In genomic region chrX:134287305-134287704, GRCm38 (mm10) we compare ENCODE assay signal across 36 mouse cellular contexts. TPM values are rescaled to one million over a fixed set of nuclear protein-coding genes. Genes with fewer than 3 reads are reported as not detected.
"Had no signal": no experiment of that assay in that cellular context is flagged by ENCODE, and none has a peak within 500 bp of the region (broad histone marks: within the 10 kb centered on the region; RNA-seq: fewer than 3 reads in every experiment).

No protein-coding gene starts in this region.

- H3K4me1 ChIP-seq: limb, embryonic 10.5 days; limb, embryonic 12.5 days; limb, embryonic 13.5 days; limb, embryonic 15.5 days; liver, embryonic 12.5 days; liver, embryonic 13.5 days; liver, embryonic 15.5 days; lung, embryonic 15.5 days; megakaryocyte, embryonic 14.5 days; midbrain, embryonic 10.5 days; midbrain, embryonic 12.5 days; midbrain, embryonic 13.5 days; midbrain, embryonic 15.5 days; neural tube, embryonic 12.5 days had no signal

- H3K9me3 ChIP-seq: limb, embryonic 10.5 days; limb, embryonic 12.5 days; limb, embryonic 13.5 days; limb, embryonic 15.5 days; liver, embryonic 12.5 days; liver, embryonic 13.5 days; liver, embryonic 15.5 days; lung, embryonic 15.5 days; megakaryocyte, embryonic 14.5 days; midbrain, embryonic 10.5 days; midbrain, embryonic 12.5 days; midbrain, embryonic 13.5 days; midbrain, embryonic 15.5 days; neural tube, embryonic 12.5 days had no signal

- ATAC-seq: liver, embryonic 12.5 days; liver, postnatal 0 days; lung, postnatal 0 days; midbrain, embryonic 13.5 days; midbrain, embryonic 15.5 days; midbrain, embryonic 16.5 days had no signal

- DNase-seq: left cerebral cortex, postnatal 4 days; liver; liver, embryonic 13.5 days; liver, postnatal 0 days; lung, adult 18-20 months; lung, adult 2 months; lung, embryonic 14.5 days; lung, postnatal 10 days; lung, postnatal 14 days; lung, postnatal 36 days; lung, postnatal 4 days; midbrain, embryonic 14.5 days had no signal

- H3K4me2 ChIP-seq: limb, embryonic 12.5 days; limb, embryonic 13.5 days; limb, embryonic 15.5 days; liver, embryonic 11.5 days; liver, embryonic 12.5 days; liver, embryonic 13.5 days; liver, embryonic 15.5 days; lung, embryonic 14.5 days; lung, embryonic 15.5 days; midbrain, embryonic 11.5 days; midbrain, embryonic 12.5 days; midbrain, embryonic 13.5 days; midbrain, embryonic 15.5 days; neural tube, embryonic 12.5 days had no signal

- H3K9ac ChIP-seq: limb, embryonic 12.5 days; limb, embryonic 13.5 days; limb, embryonic 15.5 days; liver, embryonic 12.5 days; liver, embryonic 13.5 days; liver, embryonic 14.5 days; liver, embryonic 15.5 days; liver, postnatal 0 days; lung, embryonic 14.5 days; lung, embryonic 15.5 days; midbrain, embryonic 12.5 days; midbrain, embryonic 13.5 days; midbrain, embryonic 15.5 days; neural tube, embryonic 12.5 days had no signal

- H3K36me3 ChIP-seq: limb, embryonic 10.5 days; limb, embryonic 12.5 days; limb, embryonic 13.5 days; limb, embryonic 15.5 days; liver, embryonic 12.5 days; liver, embryonic 13.5 days; liver, embryonic 15.5 days; lung, embryonic 15.5 days; midbrain, embryonic 10.5 days; midbrain, embryonic 12.5 days; midbrain, embryonic 13.5 days; midbrain, embryonic 15.5 days; neural tube, embryonic 12.5 days had no signal

- H3K27ac ChIP-seq: limb, embryonic 10.5 days; limb, embryonic 12.5 days; limb, embryonic 13.5 days; limb, embryonic 15.5 days; liver, embryonic 12.5 days; liver, embryonic 13.5 days; liver, embryonic 14.5 days; liver, embryonic 15.5 days; lung, embryonic 15.5 days; macrophage; midbrain, embryonic 10.5 days; midbrain, embryonic 12.5 days; midbrain, embryonic 13.5 days; midbrain, embryonic 15.5 days; neural tube, embryonic 12.5 days had no signal

- H3K27me3 ChIP-seq: lung, embryonic 15.5 days; midbrain, embryonic 15.5 days had no signal

- H3K4me3 ChIP-seq: limb, embryonic 10.5 days; limb, embryonic 12.5 days; limb, embryonic 13.5 days; limb, embryonic 15.5 days; liver, embryonic 12.5 days; liver, embryonic 13.5 days; liver, embryonic 15.5 days; lung, embryonic 15.5 days; megakaryocyte, embryonic 14.5 days; midbrain, embryonic 10.5 days; midbrain, embryonic 12.5 days; midbrain, embryonic 13.5 days; midbrain, embryonic 15.5 days; myocyte; neural tube, embryonic 12.5 days had no signal

RNA-seq across cellular contexts. Expression of gene Tmem35a, which starts 7.7 kb away (rescaled TPM):
- total RNA-seq: megakaryocyte progenitor cell, adult 5-6 weeks; megakaryocyte, adult 5-6 weeks; monocyte, adult 5-6 weeks had no signal
- polyA plus RNA-seq: macrophage had no signal

RNA-seq across cellular contexts. Expression of gene Cenpi, which starts 20.6 kb away (rescaled TPM):
- polyA plus RNA-seq: liver, adult 2 months had no signal
